Mouse (Mus musculus) testis, postnatal 14 days (tissue): ENCODE data around the gene Slc35e3.
"Not testable (repeated sequence)": the region's sequence is repeated elsewhere in the genome, so short reads cannot be mapped to it uniquely, and the experiment has no call there.

Experiments used
- DNase-seq: peaks from one replicate; pipeline ENCODE4 v3.0.0; 2021; ENCODE audit warnings: low spot score

The Slc35e3 gene

DNA sequence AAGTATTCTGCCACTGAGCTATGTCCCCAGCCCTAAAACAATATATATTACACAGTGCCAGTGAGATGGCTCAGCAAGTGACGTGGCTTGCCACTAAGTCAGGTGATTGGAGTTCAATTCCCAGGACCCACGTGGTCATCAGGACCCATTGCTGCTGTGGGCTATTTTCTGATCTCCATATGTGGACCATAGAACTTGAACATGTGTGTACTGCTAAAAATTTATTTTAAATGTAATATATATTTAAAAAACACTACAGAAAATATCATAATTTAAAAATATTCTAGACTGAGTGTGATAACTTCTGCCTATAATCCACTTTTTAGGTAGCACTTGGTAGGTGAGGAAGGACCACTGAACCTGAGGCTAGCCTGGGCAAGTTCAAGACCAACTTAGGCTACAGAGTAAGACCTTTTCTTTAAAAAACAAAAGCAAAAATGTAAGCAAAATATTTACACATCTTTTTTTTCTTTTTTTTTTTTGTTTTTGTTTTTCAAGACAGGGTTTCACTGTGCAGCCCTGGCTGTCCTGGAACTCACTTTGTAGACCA is 16.2 kb upstream of the Slc35e3 start:
- DNase-seq, result no peak

DNA sequence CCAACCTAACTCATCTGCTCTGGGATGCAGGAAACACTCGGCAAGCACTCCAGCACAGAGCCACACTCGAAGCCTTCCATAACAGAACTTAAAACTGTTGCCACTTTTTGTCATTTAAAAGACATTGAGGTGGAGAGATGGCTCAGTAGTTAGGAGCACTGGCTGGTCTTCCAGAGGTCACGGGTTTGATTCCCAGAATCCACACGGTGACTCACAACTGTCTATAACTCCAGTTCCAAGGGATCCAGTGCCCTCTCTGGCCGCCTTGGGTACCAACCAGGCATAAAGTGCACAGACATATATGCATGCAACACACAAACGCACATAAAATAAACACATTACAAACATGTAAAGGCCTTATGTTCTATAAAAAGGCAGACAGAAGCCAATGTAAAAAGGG is 15.4 kb upstream of the Slc35e3 start:
- DNase-seq, result no peak

DNA sequence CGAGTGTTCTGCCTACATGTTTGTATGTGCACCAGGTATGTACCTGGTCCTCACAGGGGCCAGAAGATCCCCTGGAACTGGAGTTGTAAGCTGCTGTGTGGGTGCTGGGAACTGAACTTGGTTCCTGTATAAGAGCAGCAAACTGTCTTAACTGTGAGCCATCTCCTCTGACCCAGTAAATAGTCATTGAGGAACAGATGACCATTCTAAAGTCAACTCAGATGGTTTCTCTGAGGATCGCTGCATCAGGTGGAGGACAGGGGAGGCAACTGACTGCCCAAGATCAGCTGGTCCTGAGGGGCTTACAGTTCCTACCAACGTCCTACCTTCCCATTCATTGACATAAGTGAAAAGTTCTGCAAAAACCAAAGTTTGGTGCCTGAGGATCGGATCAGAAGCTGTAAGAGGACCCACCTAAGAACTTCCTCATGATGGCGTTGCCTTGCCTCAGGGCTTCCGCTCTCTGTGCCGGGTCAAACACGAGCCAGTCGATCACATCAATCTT is 14.7 kb upstream of the Slc35e3 start:
- no peak for DNase-seq

DNA sequence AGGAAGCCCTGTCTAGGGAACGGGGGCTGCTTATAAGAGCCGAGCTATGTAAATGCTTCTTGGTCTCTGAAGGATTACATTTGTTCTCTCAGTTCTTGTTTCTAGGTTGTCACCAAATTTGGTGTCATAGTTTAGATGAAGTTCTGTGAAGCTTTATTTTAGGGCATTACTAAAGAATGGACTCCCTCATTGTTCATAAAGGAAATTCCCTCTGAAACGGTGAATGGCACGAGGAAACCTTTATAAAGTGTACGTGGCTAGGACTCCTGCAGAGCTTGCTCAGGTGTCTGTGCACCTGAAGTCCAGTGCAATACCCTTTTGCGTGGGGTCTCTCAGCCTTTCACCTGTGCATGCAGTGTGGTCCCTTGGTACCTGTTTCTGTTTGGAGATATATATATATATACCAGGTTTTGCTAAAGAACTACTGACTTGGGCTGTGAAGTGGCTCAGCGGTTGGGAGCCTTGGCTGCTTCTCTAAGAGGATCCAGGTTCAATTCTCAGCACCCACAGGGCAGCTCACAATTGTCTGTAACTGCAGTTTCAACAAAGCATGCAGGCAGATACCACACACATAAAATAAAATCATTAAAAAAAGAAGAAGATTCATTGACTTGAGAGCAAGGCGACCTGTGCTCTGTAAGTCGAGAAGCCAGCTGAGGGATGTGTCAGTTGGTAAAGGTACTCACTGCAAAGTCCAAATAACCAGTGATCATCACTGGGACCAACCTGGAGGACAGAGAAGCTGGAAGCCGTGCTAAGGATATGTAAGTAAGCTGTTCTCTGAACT is 13.9 kb upstream of the Slc35e3 start:
- no peak for DNase-seq

DNA sequence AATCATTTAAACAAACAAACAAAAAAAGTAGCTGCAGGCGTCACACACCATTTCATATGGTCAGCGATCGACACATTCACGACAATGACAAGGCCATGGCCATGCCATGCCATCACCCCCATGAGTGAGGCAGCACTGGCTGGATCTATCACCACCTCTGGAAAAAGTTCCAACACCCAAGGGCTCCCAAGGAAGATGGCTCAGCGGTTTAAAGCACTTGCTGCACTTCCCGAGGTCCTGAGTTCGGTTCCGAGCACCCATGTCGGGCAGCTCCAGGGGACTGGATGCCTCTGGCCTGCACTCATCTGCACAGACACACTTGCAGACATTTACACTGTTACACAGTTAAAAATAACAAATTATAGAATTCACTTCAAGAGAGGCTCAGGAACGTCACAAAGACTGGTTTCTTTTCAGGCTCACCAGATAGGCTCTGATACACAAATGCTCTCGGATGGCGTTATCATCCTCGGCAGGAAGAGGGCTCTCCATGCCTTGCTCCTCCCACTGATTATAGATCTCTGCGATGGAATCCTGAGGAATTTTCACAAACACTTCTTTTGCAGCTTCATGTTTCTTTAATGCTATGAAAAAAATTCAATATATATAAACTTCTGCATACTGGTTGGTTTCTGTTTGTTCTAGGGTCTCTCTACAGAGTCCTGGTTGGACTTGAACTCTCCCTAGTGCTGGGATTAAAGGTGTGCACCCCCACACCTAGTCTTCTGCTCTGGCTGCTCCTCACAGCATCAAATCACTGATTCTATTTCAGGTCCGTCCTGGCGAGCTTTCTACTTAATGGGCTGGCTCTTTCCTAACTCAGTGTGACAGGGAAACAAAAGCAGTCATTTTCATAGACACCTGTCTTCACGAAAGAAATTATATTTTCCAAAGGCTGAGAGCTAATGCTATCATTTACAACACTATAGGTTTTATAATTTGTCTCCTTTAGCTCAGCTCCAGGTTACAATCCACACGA is 12.9 kb upstream of the Slc35e3 start:
- DNase-seq, result no peak

DNA sequence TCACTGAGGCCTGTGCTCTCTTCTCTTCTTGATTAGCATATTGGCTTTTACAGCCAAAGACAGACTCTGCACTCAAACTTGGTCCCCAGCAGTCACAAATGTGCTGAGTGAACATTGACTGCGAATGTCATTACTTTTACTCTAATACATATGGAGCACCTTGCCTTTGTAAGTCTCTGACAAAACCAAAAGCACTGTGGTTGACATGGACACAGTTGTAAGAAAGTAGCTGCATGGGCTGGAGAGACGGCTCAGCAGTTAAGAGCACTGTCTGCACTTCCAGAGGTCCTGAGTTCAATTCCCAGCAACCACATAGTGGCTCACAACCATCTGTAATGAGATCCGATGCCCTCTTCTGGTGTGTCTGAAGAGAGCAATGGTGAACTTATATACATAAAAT is 12.2 kb upstream of the Slc35e3 start:
- not testable (repeated sequence) for DNase-seq

DNA sequence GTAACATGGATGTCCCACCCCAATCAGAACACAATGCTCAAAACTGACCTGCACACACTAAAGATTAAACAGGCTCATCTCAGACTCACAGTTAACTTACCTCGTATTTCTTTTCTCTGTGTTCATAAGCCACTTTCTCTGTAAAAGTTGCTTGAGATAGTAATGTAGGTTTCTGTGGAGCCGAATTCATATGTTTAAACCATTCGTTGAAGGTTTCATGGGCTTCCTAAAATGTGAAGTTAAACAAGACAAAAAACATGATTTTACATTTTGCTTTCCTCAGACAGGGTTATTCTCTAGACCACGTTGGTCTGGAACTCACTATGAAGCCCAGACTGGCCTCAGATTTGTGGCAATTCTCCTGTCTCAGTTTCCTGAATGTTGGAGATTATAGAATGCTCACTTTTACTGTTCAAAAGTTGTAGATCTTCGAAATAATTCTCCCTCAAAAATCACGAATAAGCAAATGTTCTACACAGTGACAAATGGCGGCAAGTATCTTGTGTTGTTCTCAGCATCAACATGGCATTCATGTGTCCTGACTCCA is 11.7 kb upstream of the Slc35e3 start:
- no peak for DNase-seq

DNA sequence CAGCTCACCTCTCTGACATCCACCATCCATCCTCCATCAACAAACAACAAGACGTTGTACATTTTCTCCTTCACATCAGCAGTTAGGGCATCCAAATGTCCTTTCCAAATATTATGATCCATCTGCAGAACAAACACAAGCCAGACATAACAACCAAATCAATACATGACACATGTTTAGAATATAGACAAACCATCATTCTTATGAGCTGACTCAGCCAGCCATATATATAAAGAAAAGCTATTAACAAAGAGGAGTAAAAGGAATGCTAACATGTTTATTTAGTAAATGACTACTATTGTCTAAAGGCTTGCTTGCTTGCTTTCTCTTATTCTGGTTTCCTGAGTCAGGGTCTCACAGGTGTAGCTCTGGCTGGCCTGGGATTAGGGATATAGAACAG is 11.1 kb upstream of the Slc35e3 start:
- DNase-seq, result no peak

DNA sequence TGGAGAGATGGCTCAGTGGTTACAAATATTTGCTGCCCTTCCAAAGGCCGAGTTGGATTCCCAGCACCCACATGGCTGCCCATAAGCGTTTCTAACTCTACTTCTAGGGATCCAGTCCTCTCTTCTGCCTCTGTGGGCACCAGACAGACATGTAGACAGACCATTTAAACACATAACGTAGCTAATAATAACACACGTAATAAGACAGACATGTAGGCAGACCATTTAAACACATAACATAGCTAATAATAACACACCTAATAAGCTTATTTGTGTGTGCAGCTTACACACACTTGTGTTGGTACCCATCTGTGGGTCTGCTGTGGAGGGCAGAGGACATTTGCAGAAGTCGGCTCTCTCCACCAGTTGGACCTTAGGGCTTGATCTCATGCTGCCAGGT is 10.6 kb upstream of the Slc35e3 start:
- no peak for DNase-seq

DNA sequence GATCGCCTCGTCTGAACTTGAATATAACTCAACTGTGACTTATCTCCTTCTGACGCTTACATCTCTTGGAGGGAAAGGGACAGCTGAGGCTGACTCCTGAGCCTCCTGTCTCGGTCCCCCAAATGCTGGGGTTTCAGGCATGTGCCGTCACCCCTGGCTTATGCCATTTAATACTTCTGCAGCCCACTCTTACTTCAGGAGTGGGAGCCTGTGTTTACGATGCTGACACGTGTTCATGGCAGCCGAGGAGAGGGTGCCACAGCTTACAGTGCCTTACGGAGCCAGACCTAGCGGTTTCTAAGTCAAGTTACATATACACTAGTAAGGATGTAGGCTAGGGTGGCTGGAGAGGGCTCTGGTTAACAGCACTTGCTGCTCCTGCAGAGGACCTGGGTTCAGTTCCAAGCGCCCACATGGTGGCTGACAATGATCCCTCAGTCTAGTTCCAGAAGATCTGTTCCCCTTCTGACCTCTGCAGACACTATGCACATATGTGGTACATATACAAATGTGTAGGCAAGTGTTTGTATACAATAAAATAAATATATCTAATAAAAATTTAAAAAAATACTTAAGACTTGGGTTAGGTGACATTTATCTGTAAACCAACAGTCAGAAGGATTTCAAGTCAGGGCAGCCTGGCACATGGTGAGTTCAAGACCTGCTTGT is 9.8 kb upstream of the Slc35e3 start:
- DNase-seq, result no peak

DNA sequence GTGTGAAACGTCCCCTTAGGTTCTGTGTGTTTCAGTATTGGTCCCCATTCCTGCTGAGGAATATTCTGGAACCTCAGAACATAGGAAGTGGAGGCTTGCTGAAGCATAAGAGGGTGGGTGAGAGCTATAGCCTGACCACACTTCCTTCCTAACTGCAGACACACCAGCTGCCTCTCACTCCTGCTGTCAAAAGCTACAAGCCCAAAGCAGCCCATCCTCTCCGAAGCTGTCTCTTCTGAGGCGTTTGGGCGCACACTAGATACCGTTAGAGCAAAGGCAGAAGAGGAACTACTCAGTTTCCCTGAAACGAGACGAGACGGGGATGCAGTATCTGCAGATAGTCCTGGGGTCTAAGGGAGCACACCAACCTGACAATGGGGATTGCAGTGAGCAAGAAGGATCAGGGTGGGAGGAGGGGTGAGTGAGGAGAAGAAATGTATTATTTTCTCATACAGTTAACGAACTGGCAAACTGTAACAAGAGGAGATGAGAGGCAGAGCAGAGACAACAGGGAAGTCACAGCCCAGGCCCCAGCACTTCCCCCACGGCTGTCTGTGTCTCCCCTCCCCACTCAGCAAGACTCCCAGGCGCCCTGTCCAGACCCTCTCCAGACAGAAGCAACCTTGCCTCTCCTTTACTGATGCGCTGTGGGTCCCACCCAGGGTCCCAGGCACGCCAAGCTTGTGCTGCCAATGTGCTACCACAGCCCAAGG is 9.1 kb upstream of the Slc35e3 start:
- DNase-seq, result no peak

DNA sequence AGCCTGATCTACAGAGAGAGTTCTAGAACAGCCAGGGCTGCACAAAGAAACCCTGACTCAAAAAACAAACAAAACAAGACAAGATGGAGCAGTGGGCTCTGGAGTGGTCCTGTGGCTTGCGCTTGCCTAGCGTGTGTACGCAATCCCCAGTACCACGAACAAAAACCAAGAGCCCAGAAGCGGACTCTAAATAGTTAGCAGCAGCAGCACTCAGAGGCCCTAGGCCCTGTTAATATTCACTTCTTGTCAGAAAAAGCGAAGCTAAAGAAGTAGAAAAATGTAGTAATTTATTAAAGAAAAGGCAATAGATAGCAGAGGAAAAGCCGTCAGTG is 8.4 kb upstream of the Slc35e3 start:
- no peak for DNase-seq

DNA sequence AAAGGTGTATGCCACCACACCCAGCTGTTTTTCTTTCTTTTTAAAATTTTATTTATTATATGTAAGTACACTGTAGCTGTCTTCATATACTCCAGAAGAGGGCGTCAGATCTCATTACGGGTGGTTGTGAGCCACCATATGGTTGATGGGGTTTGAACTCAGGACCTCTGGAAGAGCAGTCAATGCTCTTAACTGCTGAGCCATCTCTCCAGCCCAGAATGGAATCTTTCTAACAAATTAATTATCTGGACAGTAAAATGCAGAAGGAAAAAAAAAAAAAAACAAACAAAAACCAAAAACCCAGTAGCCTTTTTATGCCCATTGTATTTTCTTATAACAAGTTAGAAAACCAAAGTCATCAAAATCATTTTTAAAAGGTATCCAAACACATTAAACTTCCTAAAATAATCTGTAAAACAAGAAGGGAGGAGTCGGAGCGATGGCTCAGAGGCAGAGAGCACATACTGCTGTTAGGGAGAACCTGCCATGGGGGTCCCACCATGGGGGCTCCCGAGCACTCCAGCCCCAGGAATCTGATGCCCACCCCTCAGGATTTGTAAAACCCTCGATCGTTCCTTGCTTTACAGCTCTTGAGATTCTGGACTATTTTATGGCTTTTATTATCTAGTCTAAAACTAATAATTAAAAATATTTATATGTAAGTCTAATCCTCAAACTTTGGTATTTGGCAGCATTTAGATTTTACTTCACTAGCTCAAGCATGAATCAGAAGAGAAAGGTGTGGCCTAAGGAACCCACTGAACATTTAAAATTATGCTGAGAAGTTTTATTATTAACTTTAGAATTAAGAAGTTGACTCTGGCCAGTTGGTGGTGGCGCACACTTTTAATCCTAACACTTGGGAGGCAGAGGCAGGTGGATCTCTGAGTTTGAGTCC is 7.8 kb upstream of the Slc35e3 start:
- no peak for DNase-seq

DNA sequence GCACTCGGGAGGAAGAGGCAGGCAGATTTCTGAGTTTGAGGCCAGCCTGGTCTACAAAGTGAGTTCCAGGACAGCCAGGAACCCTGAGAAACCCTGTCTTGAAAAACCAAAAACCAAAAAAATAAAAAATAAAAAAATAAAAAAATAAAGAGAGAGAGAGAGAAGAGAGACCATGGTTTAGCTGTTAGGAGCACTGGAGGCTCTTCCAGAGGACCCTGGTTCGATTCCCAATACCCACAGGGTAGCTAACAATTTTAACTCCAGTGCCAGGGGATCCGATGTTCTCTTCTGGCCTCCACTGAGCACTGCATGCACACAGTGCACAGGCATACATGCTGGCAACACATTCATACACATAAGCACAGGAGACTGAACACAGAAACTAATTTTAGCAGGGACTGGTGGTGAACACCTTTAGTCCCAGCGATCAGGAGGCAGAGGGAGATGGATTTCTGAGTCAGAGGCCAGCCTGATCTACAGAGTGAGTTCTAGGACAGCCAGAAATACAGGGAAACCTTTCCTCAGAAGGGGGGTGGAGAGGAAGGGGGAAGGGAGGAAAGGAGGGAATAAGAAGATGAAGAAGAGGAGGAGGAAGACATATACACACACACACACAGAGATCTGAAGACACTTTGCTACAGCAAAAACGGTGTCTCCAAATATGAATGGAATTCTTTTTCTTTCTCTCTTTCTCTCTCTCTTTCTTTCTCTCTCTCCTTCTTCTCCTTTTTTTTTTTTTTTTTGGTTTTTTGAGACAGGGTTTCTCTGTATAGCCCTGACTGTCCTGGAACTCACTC is 6.9 kb upstream of the Slc35e3 start:
- DNase-seq, result no peak

DNA sequence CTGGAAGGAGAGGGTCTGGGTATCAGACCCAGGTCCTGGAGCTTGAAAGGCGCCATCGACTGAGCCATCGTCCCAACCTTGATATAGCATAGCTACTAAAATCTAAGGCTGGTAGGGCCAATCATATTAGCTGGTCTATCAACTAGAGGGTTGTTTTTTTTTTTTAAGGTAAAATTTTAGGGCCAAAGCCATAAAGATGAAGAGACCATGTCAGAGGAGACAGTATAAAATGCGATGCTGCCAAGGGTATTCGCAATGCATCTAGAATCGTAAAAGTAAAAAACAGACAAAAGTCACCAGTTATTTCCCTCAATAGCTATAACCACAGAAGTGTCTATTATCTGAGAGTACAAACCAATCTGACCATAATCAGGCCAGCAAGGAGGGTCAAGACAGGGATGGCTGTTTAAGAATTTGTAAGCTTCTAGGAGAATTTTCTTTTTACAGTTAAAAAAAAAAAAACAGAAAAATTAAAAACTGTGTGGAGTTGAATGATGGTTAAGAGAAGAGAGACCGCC is 6.2 kb upstream of the Slc35e3 start:
- DNase-seq, result no peak

DNA sequence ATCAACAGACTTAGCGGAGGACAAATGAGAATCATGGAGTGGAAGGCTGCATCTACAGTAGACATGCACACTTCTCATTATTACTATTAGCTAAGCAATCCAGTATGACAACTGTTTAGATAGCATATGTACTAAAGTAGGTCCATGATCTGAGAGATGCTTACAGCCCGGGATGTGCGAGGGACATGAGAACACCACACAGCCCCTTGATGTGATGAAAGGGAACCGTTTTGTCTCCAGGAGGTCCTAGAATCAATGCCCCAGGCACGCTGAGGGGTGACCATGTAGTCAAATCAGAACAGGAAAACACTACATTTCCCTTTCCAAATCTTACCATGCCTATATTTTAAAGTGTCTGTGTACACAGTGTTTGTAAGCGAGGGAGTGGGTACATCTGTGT is 5.6 kb upstream of the Slc35e3 start:
- DNase-seq, result no peak

DNA sequence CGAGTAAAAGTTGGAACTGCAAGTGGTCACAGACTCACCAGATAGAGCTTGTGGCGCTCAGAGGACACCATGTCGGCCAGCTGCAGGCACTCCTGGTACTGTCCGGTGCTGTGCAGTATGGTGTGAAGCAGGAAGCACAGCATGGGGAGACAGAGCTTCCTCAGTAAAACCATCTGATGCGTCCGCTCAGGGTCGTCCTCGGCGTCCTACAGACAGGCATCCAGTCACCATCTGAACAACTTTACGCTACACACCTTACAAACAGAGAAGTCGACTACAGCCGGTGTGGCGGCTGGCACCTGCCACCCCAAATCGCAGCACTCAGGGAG is 5.1 kb upstream of the Slc35e3 start:
- no peak for DNase-seq

DNA sequence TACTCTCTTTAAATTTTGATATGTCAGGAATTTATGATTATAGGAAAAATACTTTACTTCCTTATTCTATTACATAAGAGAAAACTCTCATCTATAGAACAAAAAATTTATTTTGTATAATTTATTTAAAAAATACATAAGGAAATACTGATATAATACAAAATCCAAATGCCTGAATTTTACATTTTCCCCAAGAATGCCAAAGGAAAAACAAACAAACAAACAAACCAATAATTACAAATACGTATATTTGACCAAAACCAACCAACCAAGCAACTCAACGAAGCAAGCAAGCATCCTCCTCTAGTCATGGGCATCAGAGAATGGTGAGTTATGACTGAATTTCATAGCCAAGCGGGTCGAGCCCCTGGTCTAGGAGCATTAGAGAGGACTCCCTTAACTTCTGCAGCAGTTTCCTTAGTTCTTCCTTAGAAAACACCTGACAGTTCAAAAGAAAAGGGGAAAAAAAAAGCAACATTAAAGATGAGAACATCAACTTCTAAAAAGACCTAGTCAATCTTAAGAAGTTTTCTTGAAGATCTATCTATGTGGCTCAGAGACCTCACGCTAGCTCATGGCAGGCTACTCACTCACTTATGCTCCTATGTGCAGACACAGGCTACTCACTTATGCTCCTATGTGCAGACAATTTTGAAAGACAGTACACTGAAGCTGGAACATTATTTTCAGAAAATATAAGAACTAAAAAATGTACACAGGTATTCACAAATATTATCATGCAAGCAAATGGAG is 4.5 kb upstream of the Slc35e3 start:
- no peak for DNase-seq
